Mouse (Mus musculus): ENCODE results near the gene Snx20.

GRCm38 (mm10) chr8:88583863-88584262 is 52.1 kb downstream of the Snx20 start:
- TF ChIP-seq CTCF (IDR thresholded peaks at IDR 0.05; ENCODE audit: control insufficient read depth, insufficient read depth, insufficient replicate concordance, low read depth, low read length) (no peak), POLR2A (IDR thresholded peaks at IDR 0.05; ENCODE audit: control insufficient read depth, low read depth, low read length) (no peak)

Measured in testis, adult 2 months (tissue).